Mouse (Mus musculus) neural tube, embryonic 11.5 days (tissue): ENCODE measurements around the gene Gm9936. TPM values are rescaled to one million over a fixed set of nuclear protein-coding genes. Genes with fewer than 3 reads are reported as not detected.
"Not testable (repeated sequence)": the region's sequence is repeated elsewhere in the genome, so short reads cannot be mapped to it uniquely, and the experiment has no call there.

Source experiments
- ATAC-seq: fragments of 200-750 bp; cut with Nextera tagmentation; 2 replicates; pipeline ENCODE4 v1.8.0; 2017; ENCODE audit warnings: moderate number of reproducible peaks, mild to moderate bottlenecking, moderate TSS enrichment, moderate library complexity; ENCODE audit not compliant: insufficient read depth, low FRiP score, low TSS enrichment
- DNase-seq: peaks from one replicate; pipeline ENCODE4 v3.0.0-alpha.2; 2015; ENCODE audit warnings: low spot score
- H3K27ac ChIP-seq: fragments of 300-500 bp; sonication (generic); 2 replicates; pipeline ENCODE4 v1.5.1; 2014; ENCODE audit warnings: low read depth, mild to moderate bottlenecking, low read length
- H3K27me3 ChIP-seq: fragments of 300-500 bp; sonication (generic); 2 replicates; pipeline ENCODE4 v1.6.1; 2014; ENCODE audit warnings: mild to moderate bottlenecking, low read length, mixed read lengths; ENCODE audit not compliant: control insufficient read depth, insufficient read depth
- H3K36me3 ChIP-seq: fragments of 300-500 bp; sonication (generic); 2 replicates; pipeline ENCODE4 v1.6.1; 2014; ENCODE audit warnings: mild to moderate bottlenecking, low read length, moderate library complexity, mixed read lengths; ENCODE audit not compliant: control insufficient read depth, insufficient read depth
- H3K4me1 ChIP-seq: fragments of 300-500 bp; sonication (generic); 2 replicates; pipeline ENCODE4 v1.6.1; 2014; ENCODE audit warnings: low read length, mixed read lengths; ENCODE audit not compliant: control insufficient read depth, insufficient read depth
- H3K4me2 ChIP-seq: fragments of 300-500 bp; sonication (generic); 2 replicates; pipeline ENCODE4 v1.6.1; 2014; ENCODE audit warnings: low read depth, mild to moderate bottlenecking, moderate library complexity
- H3K4me3 ChIP-seq: fragments of 300-500 bp; sonication (generic); 2 replicates; pipeline ENCODE4 v1.5.1; 2014; ENCODE audit warnings: low read depth, low read length
- H3K9ac ChIP-seq: fragments of 300-500 bp; sonication (generic); 2 replicates; pipeline ENCODE4 v1.6.1; 2014; ENCODE audit warnings: mild to moderate bottlenecking, low read length
- H3K9me3 ChIP-seq: fragments of 300-500 bp; sonication (generic); 2 replicates; pipeline ENCODE4 v1.6.1; 2016; ENCODE audit warnings: low read length; ENCODE audit not compliant: control insufficient read depth
- WGBS: fragments of 180-500 bp; shearing (Covaris S2); extraction: QIAGEN DNeasy Blood & Tissue Kit; methylation state at CpG from one replicate; pipeline ENCODE4 v1.1.7; 2014; 5-methylcytosine and 5-hydroxymethylcytosine counted together
- polyA plus RNA-seq: library from polyadenylated mRNA; unstranded; fragments of >200 nt; fragmentation: Nextera tagmentation; extraction: Ambion mirVana; gene quantifications from 2 replicates; pipeline ENCODE4 v1.2.1, GENCODE M21; 2014

The Gm9936 gene
- polyA plus RNA-seq, 1 experiment from 2014 or later, result 0.54 TPM

- not testable (repeated sequence) for H3K9ac ChIP-seq, H3K27ac ChIP-seq, DNase-seq, ATAC-seq, H3K27me3 ChIP-seq, H3K9me3 ChIP-seq, H3K4me1 ChIP-seq, H3K4me3 ChIP-seq, H3K36me3 ChIP-seq, H3K4me2 ChIP-seq
- 79% methylated on average over 3 of the region's 5 CpGs for WGBS
These were observed 5.1 kb downstream of the Gm9936 start, which contains the start of gene 4930519G04Rik for GRCm38 (mm10) chr5:114853364-114853763. TSS of gene 4930519G04Rik (plus strand) at chr5:114853664.

- WGBS, result 87% methylated on average over 19 of the region's 20 CpGs
- H3K9me3 ChIP-seq, result no peaks in the 10 kb centered on the region
- DNase-seq, result no peak
- no peak overlapping the region for H3K9ac ChIP-seq
- no peak overlapping the region for H3K4me3 ChIP-seq
- ATAC-seq, result no peak
- H3K4me1 ChIP-seq, result no peaks in the 10 kb centered on the region
- H3K36me3 ChIP-seq, result no peaks in the 10 kb centered on the region
- H3K27me3 ChIP-seq, result no peaks in the 10 kb centered on the region
- H3K27ac ChIP-seq, result no peak overlapping the region
- no peak overlapping the region for H3K4me2 ChIP-seq
These were observed 6.8 kb downstream of the Gm9936 start for GRCm38 (mm10) chr5:114851565-114852236.

DNA sequence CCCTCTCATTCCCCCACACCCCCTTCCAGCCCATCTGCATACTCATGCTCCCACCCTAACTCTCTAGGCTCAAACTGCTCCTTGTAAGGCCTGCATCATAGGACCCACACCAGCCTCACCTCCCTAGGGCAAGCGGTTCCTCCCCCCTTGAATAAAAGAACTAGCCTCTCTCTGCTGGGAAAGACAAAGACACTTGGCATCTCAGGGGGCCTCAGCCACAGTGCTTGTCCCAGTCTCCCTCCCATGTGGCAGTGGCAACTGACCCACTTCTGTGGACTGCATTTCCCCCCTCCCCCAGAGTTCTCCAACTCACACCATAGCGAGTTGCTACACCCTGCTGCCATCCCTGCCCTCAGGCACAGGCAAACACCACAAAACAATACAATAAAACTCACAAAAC, 14.1 kb downstream of the Gm9936 start:
- 67% methylated on average over 2 of the region's 2 CpGs for WGBS
- not testable (repeated sequence) for H3K27ac ChIP-seq, H3K9ac ChIP-seq, DNase-seq, ATAC-seq, H3K4me2 ChIP-seq, H3K4me3 ChIP-seq, H3K4me1 ChIP-seq, H3K9me3 ChIP-seq, H3K36me3 ChIP-seq, H3K27me3 ChIP-seq

- Histone ChIP-seq H3K9ac (no peak overlapping the region), H3K4me3 (no peak overlapping the region), H3K36me3 (no peaks in the 10 kb centered on the region), H3K27me3 (no peaks in the 10 kb centered on the region), H3K9me3 (no peaks in the 10 kb centered on the region), H3K4me2 (no peak overlapping the region), H3K27ac (no peak overlapping the region), H3K4me1 (no peaks in the 10 kb centered on the region)
- 70% methylated on average over 5 of the region's 5 CpGs for WGBS
- ATAC-seq (no peak), DNase-seq (no peak)
These were observed 15.8 kb downstream of the Gm9936 start for GRCm38 (mm10) chr5:114842674-114843073.

DNA sequence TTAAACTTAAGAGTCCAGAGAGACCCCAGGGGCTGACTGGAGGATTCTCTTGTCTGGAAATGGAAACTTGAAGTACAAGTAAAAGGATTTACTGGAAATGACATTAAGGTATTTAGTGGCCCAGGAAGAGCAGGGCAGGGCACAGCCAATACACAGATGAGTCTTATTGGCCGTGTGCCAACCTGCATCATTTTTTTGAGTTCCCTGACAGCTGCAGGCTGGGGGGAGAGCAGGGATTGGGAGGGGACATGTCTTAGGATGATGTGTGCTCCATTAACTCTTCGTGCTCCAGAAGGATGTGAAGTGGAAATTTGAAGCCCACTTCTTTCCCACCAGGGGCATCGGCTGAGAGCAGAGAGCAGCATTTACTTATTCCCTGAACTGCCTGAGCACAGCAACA, 16.3 kb downstream of the Gm9936 start:
- not testable (repeated sequence) for H3K4me2 ChIP-seq, H3K27me3 ChIP-seq, ATAC-seq, H3K9ac ChIP-seq, H3K27ac ChIP-seq, H3K36me3 ChIP-seq, H3K4me1 ChIP-seq, H3K4me3 ChIP-seq, H3K9me3 ChIP-seq
- DNase-seq, result peak; percentile 59
- WGBS, result 63% methylated on average over 3 of the region's 3 CpGs

DNA sequence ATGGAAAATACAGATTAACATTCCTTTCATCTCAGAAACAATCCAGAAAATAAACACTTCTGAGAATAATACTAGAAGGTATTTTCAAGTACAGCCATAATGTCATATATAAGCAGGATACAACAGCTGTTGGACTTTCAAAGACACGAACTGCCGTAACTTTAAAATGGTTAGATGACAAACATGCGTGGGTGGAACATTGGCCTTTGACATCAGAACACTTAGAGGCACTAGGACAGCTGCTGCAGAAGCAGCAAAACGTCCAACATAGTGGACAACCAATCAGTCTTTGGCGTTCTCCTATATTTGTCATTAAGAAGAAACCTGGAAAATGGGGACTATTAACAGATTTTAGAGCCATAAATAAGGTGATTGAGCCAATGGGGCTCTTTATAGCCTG, 18.0 kb downstream of the Gm9936 start:
- not testable (repeated sequence) for H3K4me3 ChIP-seq, DNase-seq, H3K9me3 ChIP-seq, H3K9ac ChIP-seq, H3K4me1 ChIP-seq, H3K27ac ChIP-seq, H3K27me3 ChIP-seq, ATAC-seq, H3K4me2 ChIP-seq, H3K36me3 ChIP-seq
- WGBS, result 57% methylated on average over 5 of the region's 5 CpGs

DNA sequence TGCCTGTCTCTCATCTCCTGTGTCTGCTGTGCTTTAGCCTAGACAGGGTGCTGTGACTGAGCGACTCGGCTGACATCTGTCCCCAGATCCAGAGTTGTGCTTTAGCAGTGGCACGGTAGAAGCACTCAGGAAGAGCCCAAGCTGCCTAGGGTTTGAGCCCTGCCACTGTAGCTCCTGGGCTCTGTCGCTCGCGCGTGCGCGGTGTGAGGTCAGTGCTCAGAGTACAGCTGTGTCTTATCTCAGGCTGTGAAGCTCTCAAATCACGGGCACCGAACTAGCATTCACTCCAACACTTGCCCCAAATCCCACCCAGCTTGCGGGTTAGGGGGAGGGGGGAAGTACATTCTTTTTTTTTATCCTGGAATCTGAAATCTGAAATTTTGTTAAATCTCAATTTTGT, 21.6 kb downstream of the Gm9936 start:
- H3K9me3 ChIP-seq, result no peaks in the 10 kb centered on the region
- H3K4me3 ChIP-seq, result no peak overlapping the region
- WGBS, result 64% methylated on average over 12 of the region's 12 CpGs
- H3K4me1 ChIP-seq, result no peaks in the 10 kb centered on the region
- no peak overlapping the region for H3K27ac ChIP-seq
- H3K27me3 ChIP-seq, result no peaks in the 10 kb centered on the region
- no peak overlapping the region for H3K9ac ChIP-seq
- DNase-seq (peak; percentile 40), ATAC-seq (no peak)
- H3K36me3 ChIP-seq, result no peaks in the 10 kb centered on the region
- no peak overlapping the region for H3K4me2 ChIP-seq

- Histone ChIP-seq H3K27me3 (no peaks in the 10 kb centered on the region), H3K9me3 (no peaks in the 10 kb centered on the region), H3K9ac (no peak overlapping the region), H3K4me1 (0 out of 2 replicates have a peak, but pooled peaks cover 2% of the 10 kb centered on the region), H3K36me3 (no peaks in the 10 kb centered on the region), H3K4me3 (no peak overlapping the region), H3K27ac (no peak overlapping the region), H3K4me2 (no peak overlapping the region)
- no peak for ATAC-seq
- WGBS, result 69% methylated on average over 3 of the region's 3 CpGs
- DNase-seq, result no peak
These were observed 28.7 kb downstream of the Gm9936 start for GRCm38 (mm10) chr5:114829740-114830139.

DNA sequence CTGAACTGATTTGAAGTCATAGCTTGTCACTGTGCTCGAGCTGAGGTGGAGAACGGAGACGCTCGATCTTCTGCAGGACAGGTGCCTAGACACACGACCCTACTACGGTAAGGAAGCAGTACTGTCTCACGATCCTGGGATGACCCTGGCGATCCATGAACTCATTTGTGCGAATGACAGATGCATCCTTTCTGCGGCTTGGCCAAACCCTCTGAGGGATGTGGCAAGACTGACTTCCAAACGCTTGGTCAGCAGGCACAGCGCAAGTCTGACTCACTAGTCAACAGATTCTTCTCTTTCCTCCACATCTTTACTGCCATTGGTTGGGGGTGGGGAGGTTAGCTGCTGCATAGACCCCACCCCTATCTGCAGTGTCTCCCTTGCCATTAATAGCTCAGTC, 31.1 kb downstream of the Gm9936 start:
- no peak for ATAC-seq
- WGBS, result 93% methylated on average over 12 of the region's 12 CpGs
- H3K36me3 ChIP-seq, result no peaks in the 10 kb centered on the region
- no peak overlapping the region for H3K4me3 ChIP-seq
- H3K9me3 ChIP-seq, result no peaks in the 10 kb centered on the region; the same call in 1 of the 2 replicates
- H3K27me3 ChIP-seq, result no peaks in the 10 kb centered on the region
- H3K9ac ChIP-seq, result no peak overlapping the region
- no peak overlapping the region for H3K4me2 ChIP-seq
- no peak overlapping the region for H3K27ac ChIP-seq
- 0 out of 2 replicates have a peak, but pooled peaks cover 2% of the 10 kb centered on the region for H3K4me1 ChIP-seq
- no peak for DNase-seq
